Mouse (Mus musculus): ENCODE measurements around the gene Cep97.

- TF ChIP-seq TCF3 (IDR thresholded peaks at IDR 0.05; ENCODE audit: insufficient read length, low read depth): no peak
- TF ChIP-seq CEBPB (IDR thresholded peaks at IDR 0.05; ENCODE audit: insufficient read depth, poor library complexity, severe bottlenecking): no peak
- TF ChIP-seq POLR2A (IDR thresholded peaks at IDR 0.05; ENCODE audit: insufficient read length, low read depth): no peak
These were observed 29.3 kb downstream of the Cep97 start for GRCm38 (mm10) chr16:55905370-55905769.

Data from myocyte (in vitro differentiated cells).